Mouse (Mus musculus) mouse trophoblast stem cell (cell line): Measurements from ENCODE around the gene Rufy2.
"Not testable (repeated sequence)": the region's sequence is repeated elsewhere in the genome, so short reads cannot be mapped to it uniquely, and the experiment has no call there.

ENCODE experiments used
- in situ Hi-C, 2 experiments: fragments of 300-500 bp; cut with MseI, MboI; formaldehyde crosslinking; loops; 2 replicates in 1 of 2; 3 replicates in 1 of 2; pipeline ENCODE4 v1.15.1; 2025

The Rufy2 gene

GRCm38 (mm10) chr10:63052011-63052410 lies 72.0 kb downstream of the Rufy2 start:
- in situ Hi-C loops, result no loop called here

- in situ Hi-C loops, result no loop called here
Measured at GRCm38 (mm10) chr10:63053007-63053406, 73.0 kb downstream of the Rufy2 start.

- in situ Hi-C loops, result not testable (repeated sequence)
Measured at GRCm38 (mm10) chr10:63054071-63054470, 74.0 kb downstream of the Rufy2 start.

- in situ Hi-C loops, result no loop called here
Measured at GRCm38 (mm10) chr10:63054586-63054985, 74.6 kb downstream of the Rufy2 start.

DNA sequence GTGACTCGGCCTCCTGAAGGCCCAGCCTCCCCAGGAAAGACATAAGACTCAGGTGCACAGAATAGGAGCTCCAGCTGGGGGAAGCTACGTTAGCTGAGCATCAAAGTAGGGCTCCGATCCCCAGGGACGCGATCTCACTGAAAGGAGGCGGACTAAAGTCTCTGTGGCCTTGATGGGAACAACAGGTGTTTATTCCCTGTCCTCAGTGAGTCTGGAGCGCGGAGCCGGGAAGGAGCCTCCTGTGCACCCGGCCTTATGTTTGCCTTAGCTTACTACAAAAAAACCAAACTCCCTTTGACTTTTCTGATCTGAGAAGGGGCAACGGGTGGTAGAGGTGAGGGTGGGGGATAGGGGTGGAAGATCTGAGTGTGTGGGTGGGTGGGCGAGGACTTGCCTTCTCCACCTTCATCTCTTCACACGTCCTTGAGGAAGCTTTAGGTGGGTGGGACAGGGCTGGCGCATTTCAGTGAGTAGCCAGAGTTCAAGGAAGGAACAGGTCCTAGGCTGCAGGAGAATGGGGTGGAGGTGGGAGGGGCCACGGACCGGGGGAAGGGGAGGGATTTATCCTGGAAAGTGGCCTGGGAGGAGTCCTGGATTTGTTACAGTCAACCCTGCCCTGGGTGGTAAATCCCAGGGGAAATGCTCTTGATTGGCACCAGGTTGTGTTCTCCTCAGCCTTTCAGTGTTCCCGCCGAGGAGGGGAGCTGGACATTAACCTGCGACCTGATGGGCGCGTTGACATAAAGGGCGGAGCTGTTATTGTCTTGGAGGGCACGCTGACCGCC lies 77.1 kb downstream of the Rufy2 start:
- in situ Hi-C loops, result no loop called here

DNA sequence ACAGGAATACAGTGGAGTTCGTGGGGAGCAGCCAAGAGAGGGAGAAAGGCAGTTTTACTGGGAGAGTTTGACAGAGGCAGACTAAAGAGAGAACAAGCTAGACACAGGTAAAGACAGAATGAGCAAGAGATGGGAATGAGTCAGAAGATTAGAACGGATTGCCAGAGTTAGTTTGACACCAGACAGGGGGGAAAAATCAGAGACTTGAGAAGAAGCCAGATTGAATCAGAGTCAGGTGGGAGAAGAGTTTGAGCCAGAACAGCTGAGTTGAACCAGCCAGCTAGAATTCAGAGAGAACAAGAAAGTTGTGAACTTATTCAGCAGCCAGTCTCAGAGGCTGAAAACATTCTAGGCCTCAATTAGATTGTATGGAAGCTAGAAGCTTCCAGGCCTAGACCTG lies 79.8 kb downstream of the Rufy2 start, which contains the start of gene Pbld1:
Gene Pbld1 (plus strand): TSS at position 301 of the 400 bp plus-strand sequence.
- in situ Hi-C loops, result no loop called here

DNA sequence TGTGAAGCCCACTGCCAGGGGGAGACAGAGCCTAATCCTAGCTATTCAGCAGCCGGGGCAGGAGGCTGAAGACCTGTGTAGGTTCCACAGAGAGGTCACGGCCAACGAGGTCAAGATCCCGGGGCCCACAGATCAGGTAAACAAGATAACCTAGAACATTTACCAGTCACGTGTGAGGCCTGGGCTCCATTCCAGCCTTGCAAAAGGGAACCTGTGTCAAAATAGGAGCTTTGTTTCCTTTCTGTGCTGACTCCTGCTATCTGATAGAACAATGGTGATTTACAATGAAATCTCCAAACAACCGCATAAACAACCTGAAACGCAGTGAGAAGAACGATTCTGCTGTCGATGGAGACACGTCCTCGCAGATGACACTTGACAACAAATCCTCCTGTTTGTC lies 80.4 kb downstream of the Rufy2 start:
- in situ Hi-C loops, result no loop called here

DNA sequence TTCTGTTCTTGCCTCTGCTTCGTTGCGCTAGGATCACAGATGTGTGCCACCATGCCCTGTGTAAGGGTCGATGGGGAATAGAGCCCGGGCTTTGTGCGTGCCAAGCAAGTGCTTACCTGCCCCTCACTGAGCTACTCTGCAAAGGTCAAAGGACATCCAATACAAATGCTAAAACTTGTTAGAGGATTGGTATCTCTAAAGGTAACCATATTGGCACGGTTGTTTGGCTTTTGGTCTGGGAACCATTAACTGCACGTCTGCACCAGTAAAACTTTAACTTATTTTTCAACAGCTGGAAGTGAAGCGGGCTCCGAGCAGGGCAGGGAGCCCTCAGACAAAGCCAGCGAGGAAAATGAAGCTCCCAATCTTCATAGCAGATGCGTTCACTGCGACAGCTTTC lies 81.2 kb downstream of the Rufy2 start:
- in situ Hi-C loops, result no loop called here

- in situ Hi-C loops, result no loop called here
Measured at GRCm38 (mm10) chr10:63062696-63063095, 82.7 kb downstream of the Rufy2 start.

GRCm38 (mm10) chr10:63063365-63063764 lies 83.3 kb downstream of the Rufy2 start:
- in situ Hi-C loops, result no loop called here

- in situ Hi-C loops, result no loop called here
Measured at GRCm38 (mm10) chr10:63064516-63064915, 84.5 kb downstream of the Rufy2 start.

DNA sequence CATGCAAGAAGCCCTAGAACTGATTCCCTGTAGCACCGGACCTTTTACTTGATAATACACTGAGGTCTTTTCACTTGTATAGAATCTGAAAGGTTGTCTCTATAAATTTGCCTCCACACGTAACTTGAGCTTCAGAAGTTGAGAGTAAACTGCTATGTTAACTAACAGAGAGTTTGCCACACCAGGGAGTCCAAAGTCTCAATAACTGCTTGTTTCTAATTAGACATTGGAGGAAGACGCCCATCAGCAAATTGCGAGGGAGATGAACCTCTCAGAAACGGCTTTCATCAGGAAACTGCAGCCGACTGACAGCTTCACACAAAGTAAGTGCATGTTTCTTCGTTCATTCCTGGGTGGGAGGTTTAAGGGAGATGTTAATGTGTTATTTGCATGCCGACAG lies 85.5 kb downstream of the Rufy2 start:
- in situ Hi-C loops, result no loop called here

GRCm38 (mm10) chr10:63065988-63066387 lies 86.0 kb downstream of the Rufy2 start:
- in situ Hi-C loops, result no loop called here
